Mouse (Mus musculus): ENCODE results near the gene Myo10. TPM values are rescaled to one million over a fixed set of nuclear protein-coding genes. Genes with fewer than 3 reads are reported as not detected.

Gene Myo10
- total RNA-seq (2021) (100 to 1,000 TPM in 1 of 2 experiments, 10 to 100 TPM in 1; 63.9 to 103 TPM), polyA plus RNA-seq (2012; rRNA removed) (35.8 and 42.1 TPM in 2 replicates)
- long read RNA-seq, partial matches to known transcripts: 6 of 11 reads
- long read RNA-seq, other reads (novel, unspliced or antisense): 5 of 11 reads

DNA sequence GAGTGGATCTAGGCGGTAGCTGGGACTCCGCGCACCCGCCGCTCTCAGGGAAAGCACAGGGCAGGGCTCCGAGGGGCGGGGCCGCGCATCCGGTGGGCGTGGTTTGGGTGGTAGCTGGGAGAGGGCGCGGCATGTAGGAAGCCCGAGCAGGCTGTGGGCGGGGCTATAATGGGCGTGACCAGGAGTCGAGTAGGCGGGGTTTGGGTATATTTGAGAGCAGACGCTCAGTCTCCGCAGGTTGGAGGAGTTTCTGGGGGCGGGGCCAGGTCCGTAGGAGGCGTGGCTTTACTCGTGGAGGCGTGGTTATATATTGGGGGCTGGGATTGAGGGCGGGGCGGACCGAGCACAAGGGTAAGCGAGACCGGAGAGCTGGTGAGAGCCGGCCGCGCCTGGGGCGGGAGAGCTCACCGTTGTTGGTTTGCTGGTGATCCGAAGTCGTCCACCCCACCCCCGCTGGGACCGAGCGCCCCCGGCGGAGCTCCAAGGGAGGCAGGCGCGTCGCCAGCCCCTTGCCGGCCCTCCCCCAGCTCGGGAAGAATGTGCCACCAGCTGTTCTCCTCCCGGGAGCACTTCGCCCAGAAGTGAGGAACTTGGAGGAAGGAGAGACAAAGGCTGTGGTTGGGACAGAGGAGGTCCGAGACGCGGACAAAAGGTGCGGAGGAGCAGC is at the start of gene Myo10:
Gene Myo10 (plus strand): TSS at position 326 of the 667 bp plus-strand sequence.
- DNase-seq: peak; percentile 100

DNA sequence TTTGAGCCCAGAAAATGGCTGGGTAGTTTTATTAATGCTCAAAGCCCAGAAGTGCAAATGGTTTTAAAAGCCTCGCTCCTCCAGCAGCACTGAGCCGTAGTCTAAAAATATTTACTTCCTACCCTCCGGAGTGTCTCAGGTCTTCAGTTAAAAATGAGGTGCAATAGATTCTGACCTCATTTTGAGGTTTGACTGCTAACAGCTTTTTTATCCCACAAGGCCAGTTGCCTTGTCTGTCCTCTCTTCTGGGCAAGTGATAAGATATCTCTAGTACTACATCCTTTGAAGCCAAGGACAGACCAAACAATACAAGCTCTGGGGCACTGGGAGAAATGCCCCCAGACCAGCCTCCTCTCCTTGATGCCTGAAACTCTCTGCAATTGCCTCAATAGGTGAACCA is 49.2 kb upstream of the Myo10 start:
- DNase-seq: no peak

DNA sequence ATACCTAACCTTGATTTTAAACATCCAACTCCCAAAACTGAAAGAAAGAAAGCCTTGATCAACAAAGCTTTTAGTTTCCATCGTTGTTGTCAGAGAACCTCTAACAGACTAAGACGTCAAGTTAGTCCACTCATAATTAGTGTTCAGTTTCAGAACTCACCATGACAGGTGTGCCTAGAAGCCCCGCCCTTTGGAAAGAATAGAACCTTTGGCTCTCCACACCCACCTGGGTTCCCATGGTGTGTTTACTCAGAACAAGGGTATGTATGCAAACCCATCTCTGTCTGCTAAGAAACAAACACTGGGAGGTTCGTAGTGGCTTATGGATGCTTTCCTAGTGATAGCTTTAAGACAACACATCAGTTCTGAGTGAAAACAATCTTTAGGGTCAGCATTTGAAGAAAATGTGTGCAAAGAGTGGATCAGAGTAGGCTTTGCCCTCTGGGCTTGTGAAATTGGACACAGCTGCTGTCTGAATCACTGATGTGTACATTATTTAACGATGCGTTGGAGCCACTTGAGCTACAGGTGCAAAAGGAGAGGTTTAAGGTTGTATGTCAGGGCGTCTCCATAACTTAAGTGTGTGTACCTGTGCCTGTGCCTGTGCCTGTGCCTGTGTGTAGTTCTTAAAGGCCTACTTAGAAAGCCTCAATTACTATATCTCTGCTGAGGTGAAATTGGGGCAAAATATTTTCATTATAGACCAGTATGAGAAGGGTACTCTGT is 48.3 kb upstream of the Myo10 start:
- no peak for DNase-seq

DNA sequence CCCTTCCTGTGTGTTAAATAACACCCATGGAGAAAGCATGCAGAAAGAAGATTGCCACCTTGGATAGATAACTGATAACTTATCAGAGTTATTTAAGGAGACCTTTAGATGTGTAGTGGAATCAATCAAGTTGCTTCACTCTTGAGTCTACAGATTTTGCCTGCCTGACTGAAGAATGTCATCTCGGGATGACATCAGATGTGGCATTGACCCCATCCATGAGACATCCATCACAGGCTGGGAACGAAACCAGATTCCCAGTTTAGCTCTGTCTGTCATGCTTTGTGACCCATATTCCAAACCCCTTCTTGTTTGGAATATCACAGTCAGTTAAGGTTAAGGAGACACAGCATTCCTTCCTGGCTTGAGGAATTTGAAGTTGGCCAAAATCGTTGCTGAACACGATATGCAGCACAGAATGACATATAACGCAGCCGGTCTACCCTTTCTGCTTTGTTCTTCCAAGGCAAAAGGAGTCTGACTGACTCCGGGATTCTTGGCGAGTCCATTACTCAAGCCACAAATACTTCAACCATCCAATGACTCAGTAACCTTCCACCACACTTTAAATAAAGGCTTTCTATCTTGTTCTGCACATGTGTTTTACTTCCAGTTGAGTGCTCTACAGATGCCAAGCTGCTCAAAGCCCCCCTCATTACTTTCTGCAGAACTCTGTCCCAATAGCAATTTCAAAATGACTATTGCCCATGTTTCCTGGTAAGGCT is 44.8 kb upstream of the Myo10 start:
- DNase-seq: peak; percentile 86

DNA sequence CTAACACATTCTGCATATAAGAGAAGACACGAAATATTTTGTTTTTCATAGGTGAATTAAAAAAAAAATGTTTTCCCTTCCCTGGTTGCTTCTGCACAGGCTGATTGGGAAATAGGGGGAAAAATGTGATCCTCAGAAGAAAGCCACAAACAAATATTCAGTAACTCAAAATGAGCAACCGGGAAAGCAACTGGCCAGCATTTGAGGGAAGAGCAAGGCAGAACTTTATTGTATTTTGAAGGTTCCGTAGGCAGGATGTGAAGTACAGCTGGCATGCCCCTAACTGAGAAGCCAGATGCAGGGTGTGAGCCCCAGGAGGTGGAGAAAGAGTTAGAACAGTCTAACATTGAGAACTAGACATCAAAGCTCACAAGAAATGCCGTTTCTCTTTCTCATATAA is 44.0 kb upstream of the Myo10 start:
- DNase-seq: no peak

DNA sequence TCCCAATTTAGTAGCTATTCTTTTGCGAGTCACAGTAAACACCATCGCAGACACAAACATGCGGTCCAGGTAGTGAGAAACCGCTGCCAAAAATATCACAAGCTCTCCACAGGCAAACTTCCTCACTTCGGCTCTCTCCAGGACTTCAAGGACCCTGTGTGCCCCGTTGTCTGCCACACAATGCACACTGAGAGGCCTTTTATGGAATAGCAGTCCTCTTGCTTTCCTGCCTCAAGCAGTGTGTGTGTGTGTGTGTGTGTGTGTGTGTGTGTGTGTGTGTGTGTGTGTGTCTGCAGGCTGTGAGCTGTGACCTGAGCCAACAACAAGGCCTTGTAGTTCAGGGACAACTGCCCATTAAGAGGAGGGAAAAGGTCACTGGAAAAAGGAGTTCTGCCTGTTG is 41.6 kb upstream of the Myo10 start:
- peak; percentile 86 for DNase-seq

DNA sequence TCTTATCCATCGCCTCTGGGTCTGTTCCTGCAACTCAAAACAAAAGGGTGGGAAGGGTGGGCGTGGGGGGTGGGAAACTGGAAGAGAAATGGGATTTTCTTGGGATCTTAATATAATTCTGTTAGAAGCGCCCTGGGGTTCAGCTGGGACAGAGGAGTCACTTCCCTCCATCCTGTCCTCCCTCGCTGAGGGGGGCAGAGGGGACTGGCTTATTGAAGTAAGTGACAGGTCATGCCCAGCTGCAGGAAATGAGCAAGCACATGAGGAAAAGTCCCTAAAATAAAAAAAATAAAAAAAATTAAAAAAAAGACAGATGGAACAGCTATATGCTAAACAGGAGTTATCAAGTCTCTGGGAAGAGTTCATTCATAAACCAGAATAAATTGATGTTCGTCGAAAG is 40.3 kb upstream of the Myo10 start:
- DNase-seq: no peak

DNA sequence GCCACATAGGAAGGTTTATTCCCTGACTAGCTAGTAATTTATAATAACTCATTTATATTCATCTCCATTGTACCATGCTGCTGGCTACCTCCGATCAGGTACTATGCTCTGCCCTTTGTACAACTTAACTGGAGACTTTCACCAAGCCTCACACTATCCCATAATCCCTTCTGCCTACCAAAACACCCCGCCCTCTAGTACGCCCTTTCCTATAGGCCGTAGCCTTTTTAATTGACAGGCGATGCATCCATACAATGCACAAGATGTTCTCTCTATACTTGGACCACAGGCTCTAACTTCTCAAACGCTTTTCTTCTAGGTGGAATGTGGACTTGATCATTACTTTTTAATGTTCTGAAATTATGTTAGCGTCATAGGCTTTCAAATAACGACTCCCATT is 39.0 kb upstream of the Myo10 start:
- DNase-seq: no peak

DNA sequence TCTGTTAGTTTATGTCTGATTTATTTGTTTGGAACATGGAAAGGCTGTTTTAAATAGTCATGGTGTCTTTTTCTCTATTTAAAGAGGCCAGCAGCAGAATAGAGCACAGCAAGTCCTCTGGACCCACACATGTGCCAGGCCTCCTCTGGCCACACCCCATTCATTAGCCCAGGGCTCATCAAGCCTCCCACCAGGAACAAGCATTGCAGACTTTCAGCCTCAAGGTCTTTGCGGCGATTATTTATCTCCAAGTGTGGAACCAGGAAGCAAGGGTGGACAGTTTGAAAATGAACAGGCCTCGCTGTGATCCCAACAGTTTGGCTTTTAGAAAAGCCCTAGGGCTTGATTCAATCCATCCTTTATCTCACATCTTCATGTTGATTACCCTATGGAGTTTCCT is 35.5 kb upstream of the Myo10 start:
- DNase-seq: peak; percentile 64

DNA sequence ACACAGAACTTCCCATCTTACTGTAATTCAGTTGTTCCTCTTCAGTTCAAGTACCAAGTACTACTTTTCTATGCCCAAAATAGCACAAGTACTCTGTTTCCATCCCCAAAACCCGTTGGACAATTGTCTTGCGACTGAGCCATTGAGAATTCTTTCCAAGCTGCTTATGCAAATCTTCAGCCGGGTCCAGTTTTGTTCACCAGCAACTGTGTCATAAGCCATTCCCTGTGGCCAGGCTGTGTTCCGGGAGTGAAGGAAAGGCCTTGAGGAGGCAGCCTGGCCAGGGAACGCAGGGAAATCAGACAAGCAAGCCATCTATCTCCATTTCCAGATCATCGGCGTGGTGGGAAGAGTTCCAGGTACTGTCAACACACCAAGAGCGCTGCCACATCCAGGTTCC is 34.4 kb upstream of the Myo10 start:
- DNase-seq: peak; percentile 36

DNA sequence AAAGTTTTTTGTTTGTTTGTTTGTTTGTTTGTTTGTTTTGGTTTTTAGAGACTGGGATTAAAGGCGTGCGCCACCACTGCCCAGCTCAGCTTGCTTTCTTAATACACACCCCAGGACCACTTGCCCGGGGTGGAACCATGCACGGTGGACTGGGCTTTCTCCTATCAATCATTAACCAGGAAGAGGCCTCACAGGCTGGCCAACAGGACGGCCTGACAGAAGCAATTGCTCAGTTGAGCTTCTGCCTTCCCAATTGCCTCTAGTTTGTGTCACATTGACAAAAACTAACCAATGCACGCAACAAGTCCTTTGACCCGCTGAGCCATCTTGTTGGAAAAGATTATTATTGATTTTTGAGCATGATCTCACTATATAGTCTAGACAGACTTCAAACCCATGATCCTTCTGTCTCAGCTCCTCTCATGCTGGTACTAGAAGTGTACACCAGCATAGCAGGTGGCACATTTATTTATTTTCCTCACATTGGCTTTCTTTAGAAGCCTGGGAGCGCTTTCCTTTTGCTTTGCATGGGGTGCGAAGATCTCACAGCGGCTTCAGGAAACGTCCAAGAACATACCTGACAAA is 32.9 kb upstream of the Myo10 start:
- no peak for DNase-seq

DNA sequence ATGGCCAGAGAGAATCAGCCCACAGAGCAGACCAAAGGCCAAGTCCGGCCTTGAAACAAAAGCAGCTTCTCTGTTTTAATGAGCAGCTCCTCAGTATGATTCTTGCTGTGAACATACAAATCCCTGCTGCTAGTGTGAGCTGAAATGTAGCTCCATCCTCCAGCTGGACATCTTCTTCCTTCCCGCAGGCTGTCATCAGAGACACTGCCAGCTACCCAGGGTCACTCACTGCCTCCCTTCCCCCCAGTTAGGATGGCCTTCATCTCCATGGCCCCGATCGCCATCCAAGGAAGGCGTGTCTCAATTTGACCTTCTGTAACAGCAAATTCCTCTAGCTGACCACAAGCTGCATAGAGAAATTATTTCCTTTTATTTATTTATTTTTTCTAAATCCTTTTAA is 32.4 kb upstream of the Myo10 start:
- DNase-seq: peak; percentile 92

DNA sequence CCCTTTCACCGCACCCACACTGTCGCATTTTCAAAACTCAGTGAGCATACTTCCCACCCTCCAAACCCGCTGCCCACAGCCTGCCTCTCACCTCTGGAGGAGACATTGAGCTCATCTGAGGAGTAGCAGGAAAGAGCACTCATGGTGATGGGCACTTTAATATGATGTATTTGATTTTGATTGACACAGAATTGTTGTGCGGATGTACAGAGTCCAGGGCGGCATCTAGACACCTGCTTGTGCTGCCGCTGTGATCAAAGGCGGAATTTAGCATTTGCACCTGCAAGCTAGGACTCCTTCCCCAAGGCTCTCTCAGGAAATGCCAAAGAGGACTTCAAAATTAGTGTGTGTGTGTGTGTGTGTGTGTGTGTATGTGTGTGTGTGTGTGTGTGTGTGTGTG is 31.4 kb upstream of the Myo10 start:
- DNase-seq: no peak

DNA sequence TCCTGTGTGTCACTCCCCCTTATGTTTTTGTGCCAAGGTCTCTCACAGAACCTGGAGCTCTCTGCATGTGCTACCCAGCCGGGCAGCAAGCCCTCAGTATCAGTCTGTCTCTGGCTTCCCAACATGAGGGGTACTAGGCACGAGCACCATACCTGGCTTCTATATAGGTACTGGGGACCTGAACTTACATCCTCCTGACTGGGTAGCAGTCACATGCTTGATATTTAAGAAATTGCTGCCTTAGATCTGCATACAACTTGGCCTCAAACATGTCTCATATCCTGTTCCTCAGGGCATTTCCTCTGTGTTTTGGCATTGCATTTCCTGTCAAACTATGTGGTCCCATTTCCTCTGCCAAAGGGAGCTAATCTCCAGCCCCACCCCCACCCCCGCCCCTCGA is 30.4 kb upstream of the Myo10 start:
- DNase-seq: no peak

DNA sequence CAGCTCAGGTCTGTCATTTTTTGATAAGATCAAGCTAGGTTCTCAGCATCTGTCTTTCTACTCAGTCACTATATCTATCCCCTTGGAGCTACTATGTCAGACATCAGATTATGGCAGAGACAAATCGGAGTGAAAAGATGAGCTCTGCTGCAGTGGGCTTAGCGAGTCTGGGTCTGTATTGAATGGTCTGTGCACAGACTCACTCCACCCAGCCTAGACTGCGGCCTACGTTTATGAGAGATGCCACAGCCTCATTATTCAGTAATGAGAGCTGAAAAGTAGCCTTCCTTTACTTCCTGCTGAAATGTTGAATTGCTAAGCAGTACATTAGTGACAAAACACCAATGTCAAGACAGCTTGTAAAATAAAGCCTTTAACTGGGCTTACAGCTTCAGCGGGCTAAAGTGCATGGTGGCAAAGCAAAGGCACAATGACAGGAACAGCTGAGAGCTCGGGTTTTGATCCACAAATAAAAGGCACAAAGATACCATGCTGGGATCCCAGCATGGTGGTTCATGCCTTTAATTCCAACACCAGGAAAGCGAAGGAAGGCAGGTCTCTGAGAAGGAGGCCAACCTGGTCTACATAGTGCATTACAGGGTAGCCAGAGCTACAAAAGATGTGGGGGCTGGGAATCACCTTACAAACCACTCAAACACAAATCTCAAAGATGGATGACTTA is 28.7 kb upstream of the Myo10 start:
- DNase-seq: no peak

DNA sequence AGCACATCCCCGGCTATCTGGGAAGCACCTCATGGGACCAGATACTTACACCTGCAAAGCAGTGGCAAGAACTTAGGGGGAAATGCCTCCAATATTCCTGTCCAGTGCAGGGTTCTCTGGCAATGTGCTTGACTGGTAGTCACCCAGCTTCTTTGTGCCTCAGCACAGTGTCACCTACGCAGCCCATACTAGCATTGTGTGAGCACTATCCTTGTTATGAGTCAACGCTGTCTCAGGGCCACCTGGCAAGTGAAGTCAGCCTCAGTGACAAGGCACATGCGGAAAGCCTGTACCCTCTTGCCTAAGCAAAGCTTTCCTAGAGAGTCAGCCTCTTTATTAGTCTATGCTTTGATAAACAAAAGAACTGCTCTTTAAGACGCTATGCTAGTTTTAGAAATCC is 24.0 kb upstream of the Myo10 start:
- DNase-seq: peak; percentile 75

DNA sequence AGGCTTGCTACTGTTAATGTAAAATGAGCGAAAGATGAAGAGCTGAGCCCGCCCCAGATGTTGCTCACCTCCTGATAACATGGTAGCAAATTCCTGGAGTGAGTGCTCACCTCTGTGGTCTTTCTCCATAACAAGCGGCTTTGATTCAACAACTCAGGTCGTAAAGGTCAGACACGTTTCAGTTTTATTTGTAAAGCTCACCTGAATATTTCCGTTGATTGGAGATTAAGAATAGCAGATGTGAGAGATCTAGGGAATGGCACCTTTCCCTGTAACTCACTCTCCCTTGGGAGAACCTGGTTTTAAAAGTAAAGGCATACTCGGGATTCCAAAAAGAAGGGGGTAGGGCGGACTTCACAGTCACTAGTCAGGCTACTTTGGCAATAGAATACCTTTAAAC is 20.0 kb upstream of the Myo10 start:
- DNase-seq: no peak

DNA sequence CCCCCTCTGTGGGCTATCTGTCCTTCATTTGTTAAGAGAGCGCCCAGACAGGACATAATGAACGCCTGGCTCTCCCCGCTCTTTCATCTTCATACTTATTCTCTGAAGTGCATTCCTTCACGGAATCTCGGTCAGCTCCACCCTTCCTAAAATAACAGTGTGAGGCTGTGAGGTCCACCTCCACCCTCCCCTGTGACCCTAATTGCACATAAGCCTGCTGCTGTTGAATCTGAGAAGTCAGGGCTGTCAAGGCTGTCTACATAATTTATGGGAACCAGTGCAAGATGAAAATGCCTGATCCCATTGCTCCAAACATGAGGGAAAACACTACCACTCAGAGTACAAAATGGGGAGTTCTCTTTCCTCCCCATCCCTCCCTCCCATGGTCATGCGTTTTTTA is 19.0 kb upstream of the Myo10 start:
- no peak for DNase-seq

DNA sequence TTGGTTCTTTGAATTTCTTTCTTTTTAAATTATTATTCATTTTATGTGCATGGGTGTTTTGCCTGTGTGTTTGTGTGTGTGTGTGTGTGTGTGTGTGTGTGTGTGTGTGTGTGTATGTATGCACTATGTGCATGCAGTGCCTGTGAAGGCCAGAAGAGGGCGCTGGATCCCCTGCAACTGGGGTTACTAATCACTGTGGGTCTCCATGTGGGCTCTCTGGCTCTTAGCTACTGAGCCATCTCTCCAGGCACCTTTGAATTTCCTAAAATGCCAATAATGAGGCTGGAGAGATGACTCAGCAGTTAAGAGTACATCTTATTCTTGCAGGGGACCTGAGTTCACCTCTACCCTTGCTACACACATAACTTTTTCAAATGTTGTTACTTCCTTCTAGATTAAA is 18.1 kb upstream of the Myo10 start:
- DNase-seq: no peak

DNA sequence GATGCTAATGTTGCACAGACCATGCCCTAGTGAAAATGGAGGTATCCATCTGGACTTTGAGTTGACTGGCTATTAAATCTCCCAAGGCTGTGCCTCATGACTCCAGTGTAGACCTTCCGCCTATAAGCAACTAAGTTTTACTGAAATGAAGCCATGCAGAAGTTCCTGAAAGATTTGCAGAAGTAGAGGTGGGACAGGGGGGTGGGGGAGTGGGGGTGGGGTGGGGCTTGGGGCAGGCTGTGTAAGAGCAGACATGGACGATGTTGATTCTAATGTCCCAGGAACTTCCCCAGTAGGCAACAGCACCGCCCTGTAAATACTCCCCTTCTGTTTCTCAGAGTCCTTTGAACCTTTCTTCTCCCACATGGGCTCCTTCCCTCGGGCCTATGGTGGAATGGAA is 16.9 kb upstream of the Myo10 start:
- no peak for DNase-seq

DNA sequence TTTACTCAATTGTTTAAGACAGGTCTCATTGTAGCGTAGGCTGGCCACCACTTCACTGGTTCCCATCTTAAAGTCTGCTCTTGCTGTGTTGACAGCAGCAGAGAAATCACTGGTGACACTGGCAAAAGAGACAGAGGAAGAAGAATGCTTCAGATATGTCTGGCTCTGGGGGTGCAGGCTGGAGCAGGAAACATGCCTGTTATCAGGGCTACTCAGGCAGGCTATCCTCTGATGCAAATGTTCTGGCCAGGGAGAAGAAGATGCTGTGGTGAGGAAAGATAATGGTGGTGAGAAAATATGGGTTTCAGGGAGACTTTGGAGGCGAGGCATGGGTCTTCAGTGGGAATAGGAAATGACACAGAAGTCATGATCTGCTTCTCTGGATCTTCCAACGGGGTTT is 13.6 kb upstream of the Myo10 start:
- DNase-seq: no peak

DNA sequence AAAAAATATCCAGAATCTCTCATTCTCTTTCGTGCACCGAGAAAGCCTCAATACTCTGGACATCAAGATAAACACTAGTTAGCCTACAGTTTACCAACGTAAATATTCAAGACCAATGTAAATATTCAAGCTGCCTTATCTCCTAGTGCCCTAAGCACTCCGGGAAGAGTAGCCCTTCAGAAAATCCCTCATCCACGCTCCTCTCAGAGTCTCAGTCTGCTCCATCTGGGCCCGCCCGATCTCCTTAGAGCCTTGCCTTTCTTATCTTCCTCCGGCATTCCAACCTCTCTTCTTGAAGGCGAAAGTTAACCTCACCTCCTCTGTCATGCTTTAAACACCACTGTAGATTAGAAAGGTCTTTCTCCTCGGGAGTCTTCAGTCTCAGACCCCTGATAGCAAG is 13.1 kb upstream of the Myo10 start:
- no peak for DNase-seq
